Mouse (Mus musculus): ENCODE data around the gene Pelp1. TPM values are rescaled to one million over a fixed set of nuclear protein-coding genes. Genes with fewer than 3 reads are reported as not detected.
"Not testable (repeated sequence)": the region's sequence is repeated elsewhere in the genome, so short reads cannot be mapped to it uniquely, and the experiment has no call there.

Pelp1 gene
- polyA plus RNA-seq, 1 experiment from 2014 or later = 33.6 TPM

- ATAC-seq (ENCODE audit: low FRiP score) = no peak
- Histone ChIP-seq H3K9me3 (no peaks in the 10 kb centered on the region), H3K4me1 (replicated peaks) (peaks cover 19% of the 10 kb centered on the region), H3K4me2 (no peak overlapping the region), H3K27me3 (no peaks in the 10 kb centered on the region), H3K4me3 (no peak overlapping the region), H3K36me3 (peaks cover 73% of the 10 kb centered on the region), H3K27ac (no peak overlapping the region), H3K9ac (no peak overlapping the region)
- 94% methylated on average over 7 of the region's 7 CpGs for WGBS
Observed at GRCm38 (mm10) chr11:70438728-70439374, 29.0 kb upstream of the Pelp1 start.

GRCm38 (mm10) chr11:70437426-70437825, 27.6 kb upstream of the Pelp1 start:
- Histone ChIP-seq H3K4me2 (no peak overlapping the region), H3K27ac (no peak overlapping the region), H3K27me3 (no peaks in the 10 kb centered on the region), H3K4me3 (no peak overlapping the region), H3K4me1 (replicated peaks) (peaks cover 29% of the 10 kb centered on the region), H3K9ac (no peak overlapping the region), H3K9me3 (no peaks in the 10 kb centered on the region), H3K36me3 (peaks cover 70% of the 10 kb centered on the region)
- 90% methylated on average over 6 of the region's 6 CpGs for WGBS
- no peak for ATAC-seq (ENCODE audit: low FRiP score)

- no peaks in the 10 kb centered on the region for H3K27me3 ChIP-seq
- ATAC-seq (ENCODE audit: low FRiP score) = no peak
- H3K36me3 ChIP-seq = peaks cover 54% of the 10 kb centered on the region
- H3K9me3 ChIP-seq = no peaks in the 10 kb centered on the region
- WGBS = 80% methylated on average over 5 of the region's 5 CpGs
- no peak overlapping the region for H3K4me2 ChIP-seq
- H3K27ac ChIP-seq = no peak overlapping the region
- peak overlapping the region; percentile 94; the same call in 1 of the 2 replicates for H3K9ac ChIP-seq
- H3K4me3 ChIP-seq = no peak overlapping the region
- H3K4me1 ChIP-seq (replicated peaks) = peaks cover 36% of the 10 kb centered on the region
Observed at GRCm38 (mm10) chr11:70435476-70435875, 25.6 kb upstream of the Pelp1 start.

GRCm38 (mm10) chr11:70433951-70434350, 24.1 kb upstream of the Pelp1 start:
- Histone ChIP-seq H3K4me1 (replicated peaks) (peaks cover 36% of the 10 kb centered on the region), H3K9ac (peak overlapping the region; percentile 94), H3K36me3 (peaks cover 39% of the 10 kb centered on the region), H3K4me3 (peak overlapping the region; percentile 73), H3K9me3 (no peaks in the 10 kb centered on the region), H3K27ac (peak overlapping the region; percentile 30; the same call in 1 of the 2 replicates), H3K4me2 (peak overlapping the region; percentile 77), H3K27me3 (no peaks in the 10 kb centered on the region)
- no peak for ATAC-seq (ENCODE audit: low FRiP score)
- 79% methylated on average over 3 of the region's 3 CpGs for WGBS

GRCm38 (mm10) chr11:70433569-70433943, 23.7 kb upstream of the Pelp1 start:
- peaks cover 36% of the 10 kb centered on the region for H3K4me1 ChIP-seq (replicated peaks)
- H3K27me3 ChIP-seq = no peaks in the 10 kb centered on the region
- H3K4me3 ChIP-seq = peak overlapping the region; percentile 73
- H3K4me2 ChIP-seq = peak overlapping the region; percentile 77
- ATAC-seq (ENCODE audit: low FRiP score) = no peak
- H3K9me3 ChIP-seq = no peaks in the 10 kb centered on the region
- WGBS = 81% methylated on average over 1 of the region's 1 CpGs
- peaks cover 35% of the 10 kb centered on the region for H3K36me3 ChIP-seq
- peak overlapping the region; percentile 94 for H3K9ac ChIP-seq
- H3K27ac ChIP-seq = peak overlapping the region; percentile 96; the same call in 1 of the 2 replicates

GRCm38 (mm10) chr11:70432895-70433568, 23.2 kb upstream of the Pelp1 start:
- peak overlapping the region; percentile 94 for H3K9ac ChIP-seq
- H3K4me3 ChIP-seq = peak overlapping the region; percentile 73
- H3K27ac ChIP-seq = peak overlapping the region; percentile 96
- peaks cover 29% of the 10 kb centered on the region for H3K36me3 ChIP-seq
- H3K27me3 ChIP-seq = no peaks in the 10 kb centered on the region
- peak overlapping the region; percentile 77 for H3K4me2 ChIP-seq
- H3K4me1 ChIP-seq (replicated peaks) = peaks cover 36% of the 10 kb centered on the region
- ATAC-seq (ENCODE audit: low FRiP score) = no peak; the same call in 1 of the 2 replicates
- H3K9me3 ChIP-seq = no peaks in the 10 kb centered on the region
- WGBS = 8% methylated on average over 15 of the region's 15 CpGs

GRCm38 (mm10) chr11:70432048-70432894, 22.4 kb upstream of the Pelp1 start, which contains the start of gene Arrb2:
TSS of gene Arrb2 (plus strand) at chr11:70432635.
- under 1% methylated on average over 74 of the region's 75 CpGs for WGBS
- Histone ChIP-seq H3K27ac (peak within 1 kb of the TSS; percentile 96), H3K4me3 (peak within 1 kb of the TSS; percentile 73), H3K27me3 (no peaks in the 10 kb centered on the region), H3K4me2 (peak within 1 kb of the TSS; percentile 77), H3K36me3 (peaks cover 22% of the 10 kb centered on the region), H3K9ac (peak within 1 kb of the TSS; percentile 94), H3K9me3 (no peaks in the 10 kb centered on the region), H3K4me1 (replicated peaks) (peaks cover 36% of the 10 kb centered on the region)
- peak; percentile 97 for ATAC-seq (ENCODE audit: low FRiP score)

GRCm38 (mm10) chr11:70431574-70431973, 21.7 kb upstream of the Pelp1 start:
- H3K4me3 ChIP-seq = peak overlapping the region; percentile 73
- peaks cover 15% of the 10 kb centered on the region for H3K36me3 ChIP-seq
- ATAC-seq (ENCODE audit: low FRiP score) = no peak
- H3K9ac ChIP-seq = peak overlapping the region; percentile 94
- H3K27ac ChIP-seq = peak overlapping the region; percentile 96
- peaks cover 36% of the 10 kb centered on the region for H3K4me1 ChIP-seq (replicated peaks)
- peak overlapping the region; percentile 77 for H3K4me2 ChIP-seq
- H3K9me3 ChIP-seq = no peaks in the 10 kb centered on the region
- no peaks in the 10 kb centered on the region for H3K27me3 ChIP-seq
- 28% methylated on average over 5 of the region's 5 CpGs for WGBS

- not testable (repeated sequence) for H3K36me3 ChIP-seq; H3K9ac ChIP-seq; ATAC-seq (ENCODE audit: low FRiP score); H3K4me1 ChIP-seq (replicated peaks); H3K4me3 ChIP-seq; H3K4me2 ChIP-seq; H3K27ac ChIP-seq; H3K27me3 ChIP-seq; H3K9me3 ChIP-seq
- WGBS = 70% methylated on average over 6 of the region's 6 CpGs
Observed at GRCm38 (mm10) chr11:70426598-70426997, 16.8 kb upstream of the Pelp1 start.

GRCm38 (mm10) chr11:70419486-70419885, 9.7 kb upstream of the Pelp1 start:
- no peaks in the 10 kb centered on the region for H3K4me1 ChIP-seq (replicated peaks)
- H3K9me3 ChIP-seq = no peaks in the 10 kb centered on the region
- H3K4me3 ChIP-seq = no peak overlapping the region
- no peak overlapping the region for H3K9ac ChIP-seq
- H3K36me3 ChIP-seq = no peaks in the 10 kb centered on the region
- no peak for ATAC-seq (ENCODE audit: low FRiP score)
- no peak overlapping the region for H3K27ac ChIP-seq
- 82% methylated on average over 5 of the region's 5 CpGs for WGBS
- H3K4me2 ChIP-seq = no peak overlapping the region
- no peaks in the 10 kb centered on the region for H3K27me3 ChIP-seq

GRCm38 (mm10) chr11:70418199-70418598, 8.4 kb upstream of the Pelp1 start:
- no peaks in the 10 kb centered on the region for H3K36me3 ChIP-seq
- H3K27ac ChIP-seq = no peak overlapping the region
- H3K4me3 ChIP-seq = no peak overlapping the region
- H3K9ac ChIP-seq = no peak overlapping the region
- no peaks in the 10 kb centered on the region for H3K4me1 ChIP-seq (replicated peaks)
- WGBS = 65% methylated on average over 4 of the region's 4 CpGs
- H3K4me2 ChIP-seq = no peak overlapping the region
- H3K9me3 ChIP-seq = no peaks in the 10 kb centered on the region
- no peaks in the 10 kb centered on the region for H3K27me3 ChIP-seq
- no peak for ATAC-seq (ENCODE audit: low FRiP score)

- H3K9ac ChIP-seq = no peak overlapping the region
- H3K27me3 ChIP-seq = peaks cover 5% of the 10 kb centered on the region; the same call in 1 of the 2 replicates
- H3K9me3 ChIP-seq = no peaks in the 10 kb centered on the region
- no peaks in the 10 kb centered on the region for H3K36me3 ChIP-seq
- no peak overlapping the region for H3K4me3 ChIP-seq
- peaks cover 4% of the 10 kb centered on the region for H3K4me1 ChIP-seq (replicated peaks)
- H3K4me2 ChIP-seq = no peak overlapping the region
- no peak overlapping the region for H3K27ac ChIP-seq
- WGBS = 6% methylated on average over 3 of the region's 3 CpGs
- no peak for ATAC-seq (ENCODE audit: low FRiP score)
Observed at GRCm38 (mm10) chr11:70413961-70414360, 4.1 kb upstream of the Pelp1 start.
